Mouse (Mus musculus) B cell, adult 67 days (primary cell): ENCODE measurements around the gene Rpl13. TPM values are rescaled to one million over a fixed set of nuclear protein-coding genes. Genes with fewer than 3 reads are reported as not detected.

Source experiments
- total RNA-seq, 2 experiments: library from RNA; stranded (reverse); gene quantifications; 4 replicates each; pipeline ENCODE4 v1.2.4; 2023

Rpl13 gene
- total RNA-seq, result 1,000 to 10,000 TPM; 1,422 to 1,477 TPM

DNA sequence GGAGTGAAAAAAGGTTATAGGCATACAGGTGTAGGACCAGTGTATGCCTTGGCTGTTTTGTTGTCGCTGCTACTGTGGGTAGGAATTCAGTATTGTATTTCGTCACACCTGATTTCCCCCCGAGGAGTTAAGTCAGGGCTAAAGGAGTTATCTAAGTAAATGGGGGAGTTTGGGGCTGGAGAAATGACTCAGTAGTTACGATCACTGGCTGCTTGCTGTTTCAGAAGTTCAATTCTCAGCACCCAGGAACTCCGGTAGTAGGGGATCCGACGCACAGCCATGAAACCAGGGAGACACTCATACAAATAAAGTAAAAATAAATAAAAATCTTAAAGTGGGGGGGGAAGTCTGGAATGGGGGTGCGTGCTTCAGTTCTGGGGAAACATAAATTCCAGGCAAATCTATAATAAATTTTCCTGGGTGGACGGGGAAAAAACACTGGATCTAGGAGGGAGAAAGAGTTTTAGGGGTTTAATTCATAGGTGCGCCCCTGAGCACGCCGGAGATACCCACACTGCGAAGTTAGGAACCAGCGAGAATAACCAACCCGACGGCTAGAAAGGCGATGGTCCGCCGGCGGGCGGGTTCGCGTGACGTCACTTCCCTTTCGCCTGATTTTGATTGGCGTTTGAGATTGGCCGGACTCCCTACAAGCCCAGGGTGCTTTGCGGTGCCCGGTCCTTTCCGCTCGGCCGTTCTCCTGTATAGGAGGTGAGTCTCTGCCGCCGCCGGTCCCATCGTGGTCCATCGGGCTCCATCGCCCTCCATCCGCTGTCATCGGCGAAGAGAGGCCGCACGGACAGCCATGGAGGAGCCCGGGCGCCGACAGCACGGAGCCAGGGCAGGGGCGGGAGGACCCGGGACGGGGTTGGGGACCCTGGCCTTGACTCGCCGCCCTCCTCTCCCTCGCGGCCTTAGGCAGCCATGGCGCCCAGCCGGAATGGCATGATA is at the start of gene Rpl13:
TSS of gene Rpl13 (plus strand) at position 616 of the 951 bp plus-strand sequence.

GRCm38 (mm10) chr8:123062721-123063120 is 39.4 kb upstream of the Rpl13 start, which contains the start of gene Spg7:
Gene Spg7, plus strand, starts transcription at chr8:123062942.

GRCm38 (mm10) chr8:123117127-123117731 is 15.1 kb downstream of the Rpl13 start, which contains the start of gene Cpne7:
Gene Cpne7, plus strand, starts transcription at chr8:123117374.

Other genes with a start within 250 kb of the Rpl13 start
- 100 to 1,000 TPM; 265 to 270 TPM for gene Ankrd11, start 60.1 kb upstream of the Rpl13 start, total RNA-seq
- gene Spg7, start 39.4 kb upstream of the Rpl13 start, total RNA-seq, result 10 to 100 TPM; 61.9 to 70.8 TPM
- gene Cpne7, start 15.0 kb downstream of the Rpl13 start, total RNA-seq, result not detected
- not detected for gene Sult5a1, start 56.0 kb downstream of the Rpl13 start, total RNA-seq
- gene Dpep1, start 83.9 kb downstream of the Rpl13 start, total RNA-seq, result not detected
- gene Chmp1a, start 110.4 kb downstream of the Rpl13 start, total RNA-seq, result 10 to 100 TPM; 78.8 to 88.5 TPM
- not detected for gene Spata33, start 110.5 kb downstream of the Rpl13 start, total RNA-seq
- gene Cdk10, start 122.5 kb downstream of the Rpl13 start, total RNA-seq, result 10 to 100 TPM; 63.8 to 86.4 TPM
- gene Spata2l, start 133.9 kb downstream of the Rpl13 start, total RNA-seq, result 10 to 100 TPM in 1 of 2 experiments, 1 to 10 TPM in 1; 7.0 to 10.7 TPM
- gene Zfp276, start 151.8 kb downstream of the Rpl13 start, total RNA-seq, result 10 to 100 TPM; 36.3 to 39.3 TPM
- gene Vps9d1, start 152.0 kb downstream of the Rpl13 start, total RNA-seq, result 10 to 100 TPM; 41.2 TPM
- 100 to 1,000 TPM in 1 of 2 experiments, 10 to 100 TPM in 1; 81.2 to 111 TPM for gene Fanca, start 216.2 kb downstream of the Rpl13 start, total RNA-seq
- gene Spire2, start 230.4 kb downstream of the Rpl13 start, total RNA-seq, result under 1 TPM in 1 of 2 experiments, not detected in 1; 0.23 TPM